Mouse (Mus musculus) lung, embryonic 14.5 days (tissue): ENCODE results near the gene Parp11. TPM values are rescaled to one million over a fixed set of nuclear protein-coding genes. Genes with fewer than 3 reads are reported as not detected.
"Not testable (repeated sequence)": the region's sequence is repeated elsewhere in the genome, so short reads cannot be mapped to it uniquely, and the experiment has no call there.

ENCODE experiments used
- ATAC-seq: fragments of 200-750 bp; cut with Nextera tagmentation; 2 replicates; pipeline ENCODE4 v1.8.0; 2017; ENCODE audit warnings: mild to moderate bottlenecking, moderate TSS enrichment, moderate library complexity; ENCODE audit not compliant: insufficient read depth
- DNase-seq: peaks from one replicate; pipeline ENCODE4 v3.0.0-alpha.2; 2015
- H3K27ac ChIP-seq: fragments of 300-500 bp; sonication (generic); 2 replicates; pipeline ENCODE4 v1.5.1; 2014; ENCODE audit warnings: low read depth, mild to moderate bottlenecking, moderate library complexity
- H3K27me3 ChIP-seq: fragments of 300-500 bp; sonication (generic); 2 replicates; pipeline ENCODE4 v1.6.1; 2014; ENCODE audit warnings: low read length, control low read depth; ENCODE audit not compliant: insufficient read depth
- H3K36me3 ChIP-seq: fragments of 300-500 bp; sonication (generic); 2 replicates; pipeline ENCODE4 v1.6.1; 2014; ENCODE audit warnings: control low read depth; ENCODE audit not compliant: insufficient read depth
- H3K4me1 ChIP-seq: fragments of 300-500 bp; sonication (generic); 2 replicates; pipeline ENCODE4 v1.6.1; 2014; ENCODE audit warnings: antibody characterized with exemption, control low read depth; ENCODE audit not compliant: insufficient read depth
- H3K4me2 ChIP-seq: fragments of 300-500 bp; sonication (generic); 2 replicates; pipeline ENCODE4 v1.6.1; 2014; ENCODE audit warnings: mild to moderate bottlenecking
- H3K4me3 ChIP-seq: fragments of 300-500 bp; sonication (generic); 2 replicates; pipeline ENCODE4 v1.5.1; 2014; ENCODE audit warnings: low read depth, low read length
- H3K9ac ChIP-seq: fragments of 300-500 bp; sonication (generic); 2 replicates; pipeline ENCODE4 v1.6.1; 2014
- H3K9me3 ChIP-seq: fragments of 300-500 bp; sonication (generic); 2 replicates; pipeline ENCODE4 v1.6.1; 2016; ENCODE audit warnings: low read depth, low read length, control low read depth
- CTCF ChIP-seq: IDR thresholded peaks from 2 replicates; pipeline ENCODE4 v1.5.1; 2016; ENCODE audit warnings: antibody characterized with exemption, low read depth
- WGBS: fragments of 180-500 bp; shearing (Covaris S2); extraction: QIAGEN DNeasy Blood & Tissue Kit; methylation state at CpG from one replicate; pipeline ENCODE4 v1.1.7; 2014; 5-methylcytosine and 5-hydroxymethylcytosine counted together
- polyA plus RNA-seq: library from polyadenylated mRNA; unstranded; fragments of >200 nt; fragmentation: Nextera tagmentation; extraction: Ambion mirVana; gene quantifications from 2 replicates; pipeline ENCODE4 v1.2.1, GENCODE M21; 2014

Parp11 gene
- polyA plus RNA-seq, 1 experiment from 2014 or later = 31.4 TPM

DNA sequence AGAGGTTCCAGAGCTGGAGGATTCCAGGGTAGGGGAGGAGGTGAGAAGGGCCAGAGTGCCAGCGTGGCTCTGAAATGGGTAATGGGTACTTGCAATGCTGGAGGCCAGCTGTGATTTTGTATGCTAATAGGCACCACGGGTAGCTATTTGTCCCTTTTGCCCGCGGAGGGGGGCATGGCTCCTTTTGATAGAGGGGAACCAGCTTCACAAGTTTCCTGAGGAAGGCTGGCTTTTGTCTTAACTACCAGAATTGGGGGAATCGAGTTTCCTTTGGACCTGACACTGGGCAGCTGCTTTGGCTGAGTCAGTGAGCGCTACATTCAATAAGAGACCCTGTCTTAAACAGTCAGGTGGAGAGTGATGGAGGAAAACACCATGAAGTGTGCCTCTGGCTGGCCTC lies 49.2 kb downstream of the Parp11 start:
- WGBS = 16% methylated on average over 6 of the region's 6 CpGs
- H3K27ac ChIP-seq = no peak overlapping the region
- H3K9me3 ChIP-seq = no peaks in the 10 kb centered on the region
- no peak for TF ChIP-seq CTCF
- no peak overlapping the region for H3K4me2 ChIP-seq
- no peak for ATAC-seq
- no peaks in the 10 kb centered on the region for H3K4me1 ChIP-seq
- no peak overlapping the region for H3K9ac ChIP-seq
- no peaks in the 10 kb centered on the region for H3K27me3 ChIP-seq
- no peak overlapping the region for H3K4me3 ChIP-seq
- H3K36me3 ChIP-seq = peaks cover 6% of the 10 kb centered on the region; the same call in 1 of the 2 replicates
- no peak for DNase-seq

DNA sequence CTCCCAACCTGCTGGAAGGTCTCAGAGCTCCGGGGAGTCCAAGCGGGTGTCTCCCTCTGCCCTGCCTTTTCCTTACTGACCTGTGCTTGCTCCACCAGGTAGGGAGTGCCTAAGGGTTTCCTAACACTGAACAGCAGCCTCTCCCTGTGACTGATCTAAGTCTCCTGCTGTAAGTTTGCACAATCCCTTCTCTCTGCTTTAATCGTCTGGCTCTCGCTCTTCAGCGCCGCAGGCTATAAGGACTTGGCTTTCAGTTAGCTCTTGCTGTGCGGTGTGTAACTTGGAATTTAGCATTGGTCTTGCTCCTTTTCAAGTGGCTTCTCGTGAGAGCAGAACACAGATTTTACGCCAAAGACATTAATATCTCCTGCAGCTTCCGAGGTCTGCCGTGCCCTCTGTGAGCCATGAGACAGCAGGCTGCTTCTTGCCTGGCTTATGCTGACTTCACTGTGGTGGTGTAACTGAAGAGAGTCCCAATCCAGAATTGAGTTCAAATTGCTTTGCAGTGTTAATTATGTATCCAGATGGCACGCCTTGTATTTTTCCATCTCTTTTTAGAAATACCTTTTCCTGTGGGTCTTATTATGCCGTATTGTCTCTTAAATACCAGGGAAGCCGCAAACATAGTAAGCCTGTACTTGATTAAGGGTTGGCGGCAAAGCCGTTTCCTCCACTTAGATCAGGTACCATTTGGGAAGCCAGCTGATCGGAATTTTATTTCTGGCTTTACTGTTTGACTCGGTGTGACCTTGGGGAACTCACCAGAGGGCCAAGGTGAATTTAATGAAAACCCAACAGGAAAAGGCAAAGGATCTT lies 50.4 kb downstream of the Parp11 start:
- ATAC-seq (no peak), DNase-seq (no peak)
- no peaks in the 10 kb centered on the region for H3K4me1 ChIP-seq
- H3K27me3 ChIP-seq = no peaks in the 10 kb centered on the region
- H3K4me2 ChIP-seq = no peak overlapping the region
- no peak overlapping the region for H3K4me3 ChIP-seq
- WGBS = 74% methylated on average over 18 of the region's 18 CpGs
- no peak for TF ChIP-seq CTCF
- H3K9me3 ChIP-seq = no peaks in the 10 kb centered on the region
- H3K36me3 ChIP-seq = no peaks in the 10 kb centered on the region
- H3K9ac ChIP-seq = no peak overlapping the region
- H3K27ac ChIP-seq = no peak overlapping the region

DNA sequence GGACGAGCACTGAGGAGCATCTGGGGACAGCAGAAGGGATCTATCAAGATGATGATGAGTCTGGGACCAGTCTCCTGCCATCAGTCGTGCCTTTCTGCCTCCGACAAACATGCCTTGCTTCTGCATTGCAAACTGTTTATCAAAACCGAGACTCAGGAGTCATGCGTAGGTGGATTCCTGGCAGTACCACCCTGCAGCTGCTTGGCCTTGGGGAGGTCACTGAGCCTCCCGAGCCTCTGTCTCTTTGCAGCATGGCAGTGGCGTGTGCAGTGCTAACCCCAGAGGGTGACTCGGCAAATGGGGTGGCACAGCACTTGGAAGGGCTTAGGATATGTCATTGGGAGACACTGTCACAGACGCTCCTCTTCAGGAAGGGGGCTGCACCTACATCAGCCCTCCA lies 53.5 kb downstream of the Parp11 start:
- DNase-seq = no peak
- no peak for TF ChIP-seq CTCF
- 49% methylated on average over 9 of the region's 9 CpGs for WGBS
- Histone ChIP-seq H3K27ac (no peak overlapping the region), H3K9me3 (no peaks in the 10 kb centered on the region), H3K4me1 (no peaks in the 10 kb centered on the region), H3K27me3 (no peaks in the 10 kb centered on the region), H3K4me2 (no peak overlapping the region), H3K4me3 (no peak overlapping the region), H3K9ac (no peak overlapping the region), H3K36me3 (no peaks in the 10 kb centered on the region)
- ATAC-seq = no peak

DNA sequence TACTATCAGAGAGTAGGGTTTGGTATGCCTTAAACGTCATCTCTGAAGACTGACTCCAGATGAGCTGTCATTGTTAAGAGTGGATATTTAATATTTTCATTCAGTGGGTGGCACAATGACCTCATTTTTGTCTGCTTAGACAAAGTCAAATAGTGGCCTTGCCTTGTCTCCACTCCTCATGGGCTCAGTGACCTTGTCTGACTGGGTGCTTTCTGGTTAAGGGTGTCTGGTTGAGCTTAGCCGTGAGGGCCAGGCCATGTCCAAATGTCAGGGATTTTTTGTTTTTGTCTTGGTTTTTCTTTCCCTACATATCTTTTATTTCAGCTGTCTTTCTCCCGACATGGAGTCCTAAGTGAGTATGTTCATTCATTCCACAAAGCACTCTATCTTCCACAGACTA lies 54.2 kb downstream of the Parp11 start:
- Histone ChIP-seq H3K4me3 (no peak overlapping the region), H3K4me2 (no peak overlapping the region), H3K9ac (no peak overlapping the region), H3K27me3 (no peaks in the 10 kb centered on the region), H3K4me1 (no peaks in the 10 kb centered on the region), H3K27ac (no peak overlapping the region), H3K9me3 (no peaks in the 10 kb centered on the region), H3K36me3 (no peaks in the 10 kb centered on the region)
- DNase-seq (no peak), ATAC-seq (no peak)
- WGBS = 64% methylated on average over 3 of the region's 3 CpGs
- no peak for TF ChIP-seq CTCF

DNA sequence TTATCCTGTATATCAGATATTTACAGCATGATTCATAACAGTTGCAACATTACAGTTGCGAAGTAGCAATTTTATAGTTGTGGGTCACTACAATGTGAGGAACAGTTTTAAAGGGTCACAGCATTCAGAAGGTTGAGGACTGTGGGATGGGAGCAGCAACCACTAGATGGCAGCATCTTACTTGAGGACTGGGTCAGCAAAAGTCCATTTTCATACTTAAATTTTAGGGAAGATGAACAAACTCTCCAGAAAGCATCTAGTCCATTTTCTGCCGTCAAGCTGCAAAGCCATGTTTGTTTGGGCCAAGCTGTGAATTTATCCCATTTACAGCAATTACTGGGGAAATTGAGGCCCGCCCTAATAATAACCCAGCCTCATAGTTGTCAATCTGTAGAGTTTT lies 55.9 kb downstream of the Parp11 start:
- ATAC-seq = peak; percentile 45; the same call in 1 of the 2 replicates
- no peaks in the 10 kb centered on the region for H3K9me3 ChIP-seq
- peak; percentile 85 for TF ChIP-seq CTCF
- H3K27ac ChIP-seq = no peak overlapping the region
- no peaks in the 10 kb centered on the region for H3K4me1 ChIP-seq
- 49% methylated on average over 3 of the region's 3 CpGs for WGBS
- peak; percentile 92 for DNase-seq
- no peak overlapping the region for H3K4me2 ChIP-seq
- H3K27me3 ChIP-seq = no peaks in the 10 kb centered on the region
- no peak overlapping the region for H3K4me3 ChIP-seq
- H3K36me3 ChIP-seq = no peaks in the 10 kb centered on the region
- H3K9ac ChIP-seq = no peak overlapping the region

DNA sequence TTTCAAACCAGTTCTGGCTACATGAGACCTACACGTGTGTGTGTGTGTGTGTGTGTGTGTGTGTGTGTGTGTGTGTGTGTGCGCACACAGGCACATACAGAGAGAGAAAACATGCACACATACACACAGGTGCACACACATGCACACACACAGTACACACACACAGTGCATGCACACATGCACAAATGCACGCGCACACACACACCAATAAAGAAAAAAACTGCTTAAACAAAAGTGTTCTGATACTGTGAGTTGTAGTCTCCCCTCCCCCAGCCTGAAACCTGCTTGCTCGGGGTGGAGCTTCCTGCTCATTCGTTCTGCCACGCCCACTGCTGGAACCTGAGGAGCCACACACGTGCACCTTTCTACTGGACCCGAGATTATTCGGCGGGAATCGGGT lies 67.1 kb downstream of the Parp11 start:
- not testable (repeated sequence) for ATAC-seq, DNase-seq
- WGBS = 90% methylated on average over 4 of the region's 12 CpGs

DNA sequence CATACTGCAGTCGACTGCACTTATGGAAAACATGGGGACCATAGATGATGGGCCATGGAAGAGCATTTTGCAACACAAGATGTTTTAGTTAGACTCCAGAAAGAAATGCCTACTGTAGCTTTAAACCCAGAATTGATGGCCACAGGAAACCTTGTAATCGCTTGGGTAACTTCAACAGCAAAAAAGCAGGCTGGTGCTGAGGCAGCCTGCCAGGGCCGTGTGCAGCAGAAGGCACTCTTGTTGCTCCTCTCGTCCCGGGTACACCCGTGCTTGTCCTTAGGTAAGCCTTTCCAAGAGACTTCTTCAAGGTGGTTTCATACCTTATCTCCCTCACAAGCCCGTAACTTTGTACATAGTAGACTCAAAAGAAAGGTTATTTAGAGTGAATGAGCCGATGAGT lies 74.5 kb downstream of the Parp11 start:
- H3K4me2 ChIP-seq = no peak overlapping the region
- ATAC-seq = no peak

More for the DNA sequence above, 67.1 kb downstream of the Parp11 start:
- not testable (repeated sequence) for H3K9me3 ChIP-seq, H3K27me3 ChIP-seq, H3K4me2 ChIP-seq, H3K36me3 ChIP-seq, H3K4me1 ChIP-seq, H3K4me3 ChIP-seq, H3K27ac ChIP-seq, H3K9ac ChIP-seq

More for the DNA sequence above, 74.5 kb downstream of the Parp11 start:
- Histone ChIP-seq H3K4me3 (no peak overlapping the region), H3K27ac (no peak overlapping the region), H3K9ac (no peak overlapping the region), H3K36me3 (no peaks in the 10 kb centered on the region), H3K4me1 (no peaks in the 10 kb centered on the region), H3K27me3 (no peaks in the 10 kb centered on the region), H3K9me3 (no peaks in the 10 kb centered on the region)
- 61% methylated on average over 8 of the region's 8 CpGs for WGBS
- no peak for DNase-seq
- TF ChIP-seq CTCF = no peak
